Mouse (Mus musculus) CH12.LX (cell line): ENCODE data around the gene Chid1.

Experiments
- BHLHE40 ChIP-seq: IDR thresholded peaks from 2 replicates; pipeline ENCODE4 v1.6.1; 2011; ENCODE audit warnings: mild to moderate bottlenecking, low read depth, low read length, improper control_type of control experiment
- CTCF ChIP-seq, 2 experiments: IDR thresholded peaks in 1 of 2; conservative IDR thresholded peaks in 1 of 2; 2 replicates each; pipeline ENCODE4 v1.5.1; 2011 to 2012; ENCODE audit warnings: low read depth in 2 of 2, low read length in 2 of 2, improper control_type of control experiment in 1 of 2, inconsistent platforms in 1 of 2, mild to moderate bottlenecking in 1 of 2, moderate library complexity in 1 of 2
- POLR2A ChIP-seq: IDR thresholded peaks from 2 replicates; pipeline ENCODE4 v1.6.1; 2011; ENCODE audit warnings: low read depth, mild to moderate bottlenecking, improper control_type of control experiment, low read length
- RAD21 ChIP-seq: IDR thresholded peaks from 2 replicates; pipeline ENCODE4 v1.6.1; 2011; ENCODE audit warnings: low read depth, mild to moderate bottlenecking, low read length, improper control_type of control experiment, moderate library complexity
- TBP ChIP-seq: conservative IDR thresholded peaks from 2 replicates; pipeline ENCODE4 v1.6.1; 2011; ENCODE audit warnings: low read depth, low read length, improper control_type of control experiment
- ZKSCAN1 ChIP-seq: IDR thresholded peaks from 2 replicates; pipeline ENCODE4 v1.6.1; 2012; ENCODE audit warnings: low read depth, inconsistent platforms, low read length, improper control_type of control experiment, borderline replicate concordance

DNA sequence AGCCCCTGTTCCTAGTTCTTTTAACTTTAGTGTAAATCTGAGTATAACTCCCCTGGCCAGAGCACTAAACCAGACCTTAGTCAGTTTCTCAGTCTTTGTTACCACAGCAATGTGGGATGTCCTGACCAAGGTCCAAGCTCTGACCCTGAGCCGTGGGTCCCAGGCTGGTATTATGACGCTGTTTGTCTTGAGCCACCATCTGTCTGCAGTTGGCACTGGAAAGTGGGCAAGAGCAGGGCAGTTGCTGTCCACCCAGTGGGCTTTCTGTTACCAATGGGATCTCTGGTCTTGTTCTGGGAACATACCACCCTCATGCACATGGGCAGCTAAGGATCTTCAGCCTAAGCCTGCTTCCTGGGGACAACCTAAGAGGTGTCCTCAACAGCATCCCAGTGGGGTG, 2.9 kb upstream of the Chid1 start:
- TF ChIP-seq CTCF (conservative IDR thresholded peaks at IDR 0.05 in 1 of 2, IDR thresholded peaks at IDR 0.05 in 1 of 2; ENCODE audit: low read depth in 2 of 2, low read length in 2 of 2) (no peak), BHLHE40 (no peak), TBP (no peak; the same call in 1 of the 2 replicates), ZKSCAN1 (no peak), RAD21 (no peak), POLR2A (no peak)
